Mouse (Mus musculus): ENCODE data around the gene Zfp683. TPM values are rescaled to one million over a fixed set of nuclear protein-coding genes. Genes with fewer than 3 reads are reported as not detected.

The Zfp683 gene
- polyA plus RNA-seq, 1 experiment from 2014 or later = not detected

DNA sequence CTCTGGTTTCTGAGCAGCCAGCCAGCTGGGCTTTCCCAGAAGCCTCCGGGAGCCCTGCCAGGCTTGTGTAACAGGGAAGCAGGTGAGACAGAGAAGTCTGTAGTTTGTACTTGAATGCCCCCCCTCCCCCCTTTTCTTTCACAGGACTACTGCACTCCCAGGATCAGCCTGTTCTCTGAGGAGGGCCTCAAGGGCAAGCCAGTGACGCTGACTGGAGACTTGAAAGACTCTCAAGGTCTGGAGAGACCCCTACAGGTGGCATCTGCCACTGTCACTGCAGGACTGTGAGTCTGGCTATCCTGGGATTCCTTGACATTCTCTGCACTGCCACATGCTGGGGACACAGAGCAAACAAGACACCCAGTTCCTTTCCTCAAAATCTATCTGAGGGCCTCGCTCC lies 25.1 kb downstream of the Zfp683 start:
- no peak overlapping the region for H3K4me3 ChIP-seq (replicated peaks)
- DNase-seq (peak; percentile 27), ATAC-seq (ENCODE audit: low read depth) (no peak)
- WGBS (ENCODE audit: insufficient replicate concordance) = 20% methylated on average over 3 of the region's 3 CpGs
- no peak overlapping the region for H3K27ac ChIP-seq
- peaks cover 20% of the 10 kb centered on the region for H3K27me3 ChIP-seq
- H3K4me1 ChIP-seq (replicated peaks) = peaks cover 17% of the 10 kb centered on the region
- no peaks in the 10 kb centered on the region for H3K36me3 ChIP-seq
- H3K9ac ChIP-seq = no peak overlapping the region
- H3K9me3 ChIP-seq (replicated peaks) = no peaks in the 10 kb centered on the region
- no peak overlapping the region for H3K4me2 ChIP-seq

- WGBS (ENCODE audit: insufficient replicate concordance) = 75% methylated on average over 4 of the region's 4 CpGs
- Histone ChIP-seq H3K9ac (no peak overlapping the region), H3K36me3 (no peaks in the 10 kb centered on the region), H3K27me3 (peaks cover 20% of the 10 kb centered on the region), H3K4me2 (no peak overlapping the region), H3K9me3 (replicated peaks) (no peaks in the 10 kb centered on the region), H3K4me3 (replicated peaks) (no peak overlapping the region), H3K27ac (no peak overlapping the region), H3K4me1 (replicated peaks) (peaks cover 17% of the 10 kb centered on the region)
- ATAC-seq (ENCODE audit: low read depth) (no peak), DNase-seq (no peak)
These were observed 27.0 kb downstream of the Zfp683 start for GRCm38 (mm10) chr4:134080674-134081073.

DNA sequence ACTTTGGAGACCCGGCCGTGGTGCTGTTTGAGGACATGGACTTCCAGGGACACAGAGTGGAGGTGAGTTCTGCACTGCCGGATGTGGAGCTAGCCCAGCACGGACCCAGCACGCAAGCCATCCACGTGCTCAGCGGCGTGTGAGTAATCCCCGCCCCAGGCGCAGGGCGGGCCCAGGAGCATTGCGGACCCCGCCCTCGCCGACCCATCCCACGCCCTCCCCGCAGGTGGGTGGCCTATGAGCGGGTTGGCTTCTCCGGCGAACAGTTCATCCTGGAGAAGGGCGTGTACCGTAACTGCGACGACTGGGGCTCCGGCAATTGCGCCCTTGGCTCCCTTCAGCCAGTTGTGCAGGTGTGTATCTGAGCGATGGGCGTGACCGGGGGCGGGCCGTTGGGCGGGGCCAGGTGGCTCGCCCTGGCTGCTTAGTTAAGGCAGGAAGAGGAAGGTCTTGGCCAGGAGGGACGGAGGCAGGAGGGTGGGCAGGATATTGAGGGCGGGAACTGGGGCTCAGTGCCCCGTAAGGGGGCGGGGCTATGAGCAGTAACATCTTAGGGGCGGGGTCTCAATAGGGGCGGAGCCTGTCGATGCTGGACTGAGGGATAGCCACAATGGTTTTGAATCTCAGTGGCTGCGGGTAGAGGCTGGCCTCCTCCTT lies 28.2 kb downstream of the Zfp683 start:
- ATAC-seq (ENCODE audit: low read depth) (peak; percentile 88), DNase-seq (peak; percentile 72)
- Histone ChIP-seq H3K9ac (peak overlapping the region; percentile 23; the same call in 1 of the 2 replicates), H3K4me2 (peak overlapping the region; percentile 68), H3K4me3 (replicated peaks) (peak overlapping the region; percentile 50), H3K36me3 (no peaks in the 10 kb centered on the region), H3K9me3 (replicated peaks) (no peaks in the 10 kb centered on the region), H3K27me3 (peaks cover 20% of the 10 kb centered on the region), H3K4me1 (replicated peaks) (peaks cover 17% of the 10 kb centered on the region), H3K27ac (no peak overlapping the region)
- under 1% methylated on average over 41 of the region's 41 CpGs for WGBS (ENCODE audit: insufficient replicate concordance)

GRCm38 (mm10) chr4:134082460-134082859 lies 28.8 kb downstream of the Zfp683 start:
- DNase-seq (no peak), ATAC-seq (ENCODE audit: low read depth) (no peak)
- Histone ChIP-seq H3K9ac (no peak overlapping the region), H3K4me1 (replicated peaks) (peaks cover 17% of the 10 kb centered on the region), H3K4me2 (peak overlapping the region; percentile 68), H3K27ac (no peak overlapping the region), H3K36me3 (no peaks in the 10 kb centered on the region), H3K4me3 (replicated peaks) (peak overlapping the region; percentile 50), H3K9me3 (replicated peaks) (no peaks in the 10 kb centered on the region), H3K27me3 (peaks cover 20% of the 10 kb centered on the region)
- WGBS (ENCODE audit: insufficient replicate concordance) = 11% methylated on average over 7 of the region's 7 CpGs

DNA sequence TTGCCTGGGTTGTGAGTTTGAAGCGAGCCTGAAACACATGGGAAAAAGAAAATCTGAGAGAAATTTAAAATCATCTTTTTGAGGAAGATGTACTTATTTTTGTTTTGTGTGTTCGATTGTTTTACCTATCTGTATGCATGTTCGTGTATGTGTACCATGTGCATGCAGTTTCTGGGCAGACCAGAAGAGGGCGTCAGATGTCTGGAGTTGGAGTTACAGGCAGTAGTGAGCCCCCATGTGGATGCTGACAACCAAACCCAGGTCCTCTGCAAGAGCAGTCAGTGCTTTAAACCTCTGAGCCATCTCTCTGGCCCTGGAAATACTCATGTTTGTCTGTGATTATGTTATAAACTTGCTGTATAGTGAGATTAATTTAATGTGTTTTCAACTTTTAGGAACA lies 31.4 kb downstream of the Zfp683 start:
- Histone ChIP-seq H3K4me2 (no peak overlapping the region), H3K4me3 (replicated peaks) (no peak overlapping the region), H3K36me3 (no peaks in the 10 kb centered on the region), H3K9ac (no peak overlapping the region), H3K27ac (no peak overlapping the region), H3K4me1 (replicated peaks) (peaks cover 17% of the 10 kb centered on the region), H3K9me3 (replicated peaks) (no peaks in the 10 kb centered on the region), H3K27me3 (peaks cover 20% of the 10 kb centered on the region)
- DNase-seq (no peak), ATAC-seq (ENCODE audit: low read depth) (no peak)
- WGBS (ENCODE audit: insufficient replicate concordance) = 71% methylated on average over 4 of the region's 4 CpGs

GRCm38 (mm10) chr4:134087412-134087811 lies 33.8 kb downstream of the Zfp683 start:
- WGBS (ENCODE audit: insufficient replicate concordance) = 13% methylated on average over 7 of the region's 7 CpGs
- DNase-seq = peak; percentile 33
- H3K9me3 ChIP-seq (replicated peaks) = no peaks in the 10 kb centered on the region
- no peak overlapping the region for H3K4me2 ChIP-seq
- H3K9ac ChIP-seq = no peak overlapping the region
- no peaks in the 10 kb centered on the region for H3K27me3 ChIP-seq
- peaks cover 3% of the 10 kb centered on the region for H3K4me1 ChIP-seq (replicated peaks)
- peak; percentile 51 for ATAC-seq (ENCODE audit: low read depth)
- H3K4me3 ChIP-seq (replicated peaks) = no peak overlapping the region
- no peak overlapping the region for H3K27ac ChIP-seq
- H3K36me3 ChIP-seq = no peaks in the 10 kb centered on the region

DNA sequence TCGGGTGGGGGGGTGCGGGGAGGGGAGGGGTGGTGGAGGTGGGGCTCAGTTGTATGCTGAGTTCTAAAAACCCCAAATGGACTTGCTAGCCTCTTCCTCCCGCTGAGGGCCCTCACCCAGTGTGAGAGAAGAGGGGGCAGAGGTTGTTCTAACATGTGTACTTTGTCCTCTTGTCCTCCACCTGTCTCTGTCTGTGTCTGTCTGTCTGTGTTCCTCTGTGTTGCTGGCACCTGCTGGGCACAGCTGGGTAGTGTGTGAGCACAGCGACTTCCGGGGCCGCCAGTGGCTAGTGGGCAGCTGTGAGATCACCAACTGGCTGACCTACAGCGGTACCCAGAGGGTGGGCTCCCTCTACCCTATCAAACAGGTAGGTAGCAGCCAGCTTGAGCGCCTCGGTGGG lies 35.4 kb downstream of the Zfp683 start:
- no peaks in the 10 kb centered on the region for H3K36me3 ChIP-seq
- H3K9me3 ChIP-seq (replicated peaks) = no peaks in the 10 kb centered on the region
- ATAC-seq (ENCODE audit: low read depth) (no peak), DNase-seq (no peak)
- 63% methylated on average over 9 of the region's 9 CpGs for WGBS (ENCODE audit: insufficient replicate concordance)
- no peak overlapping the region for H3K27ac ChIP-seq
- H3K9ac ChIP-seq = no peak overlapping the region
- H3K4me3 ChIP-seq (replicated peaks) = no peak overlapping the region
- no peak overlapping the region for H3K4me2 ChIP-seq
- H3K27me3 ChIP-seq = no peaks in the 10 kb centered on the region
- H3K4me1 ChIP-seq (replicated peaks) = no peaks in the 10 kb centered on the region

GRCm38 (mm10) chr4:134090521-134091224 lies 37.0 kb downstream of the Zfp683 start:
- ATAC-seq (ENCODE audit: low read depth) = no peak
- Histone ChIP-seq H3K9me3 (replicated peaks) (no peaks in the 10 kb centered on the region), H3K27me3 (no peaks in the 10 kb centered on the region), H3K4me2 (no peak overlapping the region), H3K9ac (no peak overlapping the region), H3K27ac (no peak overlapping the region), H3K4me1 (replicated peaks) (0 out of 2 replicates have a peak, but pooled peaks cover 3% of the 10 kb centered on the region), H3K4me3 (replicated peaks) (no peak overlapping the region), H3K36me3 (no peaks in the 10 kb centered on the region)
- DNase-seq = no peak
- WGBS (ENCODE audit: insufficient replicate concordance) = 72% methylated on average over 16 of the region's 16 CpGs

DNA sequence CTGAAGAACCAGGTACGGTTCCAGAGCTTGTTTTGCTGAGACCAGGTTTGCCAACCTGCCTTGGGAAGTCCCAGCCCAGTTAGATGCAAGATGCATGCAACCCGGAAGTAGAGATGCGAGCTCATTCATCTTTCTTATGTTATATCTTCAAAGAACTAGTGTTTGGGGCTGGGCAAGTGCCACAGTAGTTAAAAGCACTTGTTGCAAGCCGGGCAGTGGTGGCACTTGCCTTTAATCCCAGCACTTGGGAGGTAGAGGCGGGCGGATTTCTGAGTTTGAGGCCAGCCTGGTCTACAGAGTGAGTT lies 37.5 kb downstream of the Zfp683 start:
- Histone ChIP-seq H3K9me3 (replicated peaks) (no peaks in the 10 kb centered on the region), H3K4me3 (replicated peaks) (no peak overlapping the region), H3K27ac (no peak overlapping the region), H3K27me3 (no peaks in the 10 kb centered on the region), H3K4me1 (replicated peaks) (0 out of 2 replicates have a peak, but pooled peaks cover 3% of the 10 kb centered on the region), H3K4me2 (no peak overlapping the region), H3K9ac (no peak overlapping the region), H3K36me3 (no peaks in the 10 kb centered on the region)
- 63% methylated on average over 6 of the region's 6 CpGs for WGBS (ENCODE audit: insufficient replicate concordance)
- ATAC-seq (ENCODE audit: low read depth) (no peak), DNase-seq (no peak)

DNA sequence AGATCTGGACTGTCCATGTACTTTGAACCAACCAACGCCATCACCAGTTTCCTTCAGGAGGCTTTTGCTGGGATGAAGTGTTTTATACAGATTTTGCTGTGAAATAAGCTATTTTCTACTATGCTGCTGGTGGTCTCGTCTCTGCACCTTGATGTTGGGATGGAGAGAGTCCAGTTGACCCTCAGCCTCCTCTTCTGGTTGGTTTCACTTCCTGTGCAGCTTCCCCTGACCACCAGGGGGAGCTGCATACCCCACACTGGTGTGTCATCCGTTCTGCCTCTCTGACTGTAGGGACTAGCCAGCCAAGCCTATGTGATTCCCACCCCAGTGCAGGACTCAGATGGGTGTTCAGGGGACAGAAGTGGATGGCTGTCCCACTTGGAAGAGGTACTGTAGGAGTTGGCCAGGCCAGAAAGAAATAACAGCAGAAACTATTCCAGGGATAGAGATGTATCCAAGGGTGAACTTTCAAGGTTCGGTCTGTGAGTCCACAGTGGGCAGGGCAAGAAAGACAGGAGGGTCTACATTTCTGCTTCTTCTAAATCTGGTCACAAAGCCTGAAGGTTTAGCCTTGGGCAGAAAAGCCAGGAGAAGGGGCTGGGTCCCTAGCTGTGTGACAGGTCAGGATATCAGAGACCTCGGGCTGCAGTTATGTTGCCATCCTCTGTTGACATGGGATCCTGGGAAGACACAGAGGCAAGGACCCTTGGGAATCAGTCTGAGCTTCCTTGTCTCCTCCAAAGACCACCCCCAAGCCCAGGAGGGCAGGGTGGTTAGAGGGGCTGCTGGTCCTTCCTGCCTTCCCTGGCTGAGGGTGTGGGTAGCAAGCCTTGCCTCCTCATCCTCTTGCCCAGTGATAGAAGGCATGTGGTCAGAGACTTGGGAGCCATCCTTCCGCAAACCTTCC lies 39.0 kb downstream of the Zfp683 start:
- Histone ChIP-seq H3K27me3 (no peaks in the 10 kb centered on the region), H3K4me1 (replicated peaks) (0 out of 2 replicates have a peak, but pooled peaks cover 3% of the 10 kb centered on the region), H3K4me3 (replicated peaks) (no peak overlapping the region), H3K36me3 (no peaks in the 10 kb centered on the region), H3K9ac (no peak overlapping the region), H3K4me2 (no peak overlapping the region), H3K9me3 (replicated peaks) (no peaks in the 10 kb centered on the region), H3K27ac (no peak overlapping the region)
- no peak for ATAC-seq (ENCODE audit: low read depth)
- peak; percentile 44 for DNase-seq
- WGBS (ENCODE audit: insufficient replicate concordance) = 52% methylated on average over 6 of the region's 6 CpGs

DNA sequence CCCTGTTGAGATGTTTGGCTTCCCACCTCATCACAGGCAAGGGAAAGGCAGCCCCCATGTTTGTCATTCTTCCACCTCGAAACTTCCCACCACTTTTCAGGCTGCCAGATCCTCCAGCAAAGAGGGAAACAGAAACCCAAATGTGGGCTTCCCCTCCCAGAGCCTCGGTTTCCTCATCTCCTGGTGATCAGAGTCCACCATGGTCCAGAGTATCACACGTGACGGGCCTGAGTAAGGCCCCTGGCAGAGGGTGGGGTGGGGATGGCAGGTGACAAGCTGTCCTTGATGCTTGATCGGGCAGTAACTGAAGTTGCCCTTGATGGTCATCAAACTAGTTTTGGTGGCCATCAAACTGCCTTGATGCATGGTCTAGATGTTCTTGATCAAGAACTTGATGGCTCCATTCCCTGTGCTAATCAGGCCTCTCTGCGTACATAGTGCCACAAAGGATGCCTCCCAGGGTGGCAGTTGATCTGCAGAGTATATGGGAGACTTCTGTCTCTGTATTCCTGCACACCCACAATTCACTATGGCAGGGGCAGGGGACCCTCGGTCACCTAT lies 40.4 kb downstream of the Zfp683 start:
- H3K4me2 ChIP-seq = 0 out of 2 replicates have a peak overlapping the region, but pooled peaks have one; percentile 12
- WGBS (ENCODE audit: insufficient replicate concordance) = 51% methylated on average over 7 of the region's 7 CpGs
- no peaks in the 10 kb centered on the region for H3K27me3 ChIP-seq
- 0 out of 2 replicates have a peak, but pooled peaks cover 3% of the 10 kb centered on the region for H3K4me1 ChIP-seq (replicated peaks)
- no peak overlapping the region for H3K9ac ChIP-seq
- no peak overlapping the region for H3K27ac ChIP-seq
- H3K36me3 ChIP-seq = no peaks in the 10 kb centered on the region
- DNase-seq (no peak), ATAC-seq (ENCODE audit: low read depth) (no peak)
- H3K4me3 ChIP-seq (replicated peaks) = peak overlapping the region; percentile 15; the same call in 1 of the 2 replicates
- H3K9me3 ChIP-seq (replicated peaks) = no peaks in the 10 kb centered on the region

All from liver, embryonic 13.5 days (tissue).